Mouse (Mus musculus) T-helper 17 cell (primary cell): Measurements from ENCODE around the gene Tom1l2.

Experiments
- in situ Hi-C, 2 experiments: fragments of 300-600 bp; cut with MboI, MseI; formaldehyde crosslinking; loops; 1 replicate in 1 of 2; 2 replicates in 1 of 2; pipeline ENCODE4 v1.15.1; 2025; ENCODE audit warnings: high pct_unique_total_duplicates in 2 of 2

Tom1l2 gene

GRCm38 (mm10) chr11:60268563-60268962, 84.1 kb downstream of the Tom1l2 start:
- in situ Hi-C loops = no loop called here

DNA sequence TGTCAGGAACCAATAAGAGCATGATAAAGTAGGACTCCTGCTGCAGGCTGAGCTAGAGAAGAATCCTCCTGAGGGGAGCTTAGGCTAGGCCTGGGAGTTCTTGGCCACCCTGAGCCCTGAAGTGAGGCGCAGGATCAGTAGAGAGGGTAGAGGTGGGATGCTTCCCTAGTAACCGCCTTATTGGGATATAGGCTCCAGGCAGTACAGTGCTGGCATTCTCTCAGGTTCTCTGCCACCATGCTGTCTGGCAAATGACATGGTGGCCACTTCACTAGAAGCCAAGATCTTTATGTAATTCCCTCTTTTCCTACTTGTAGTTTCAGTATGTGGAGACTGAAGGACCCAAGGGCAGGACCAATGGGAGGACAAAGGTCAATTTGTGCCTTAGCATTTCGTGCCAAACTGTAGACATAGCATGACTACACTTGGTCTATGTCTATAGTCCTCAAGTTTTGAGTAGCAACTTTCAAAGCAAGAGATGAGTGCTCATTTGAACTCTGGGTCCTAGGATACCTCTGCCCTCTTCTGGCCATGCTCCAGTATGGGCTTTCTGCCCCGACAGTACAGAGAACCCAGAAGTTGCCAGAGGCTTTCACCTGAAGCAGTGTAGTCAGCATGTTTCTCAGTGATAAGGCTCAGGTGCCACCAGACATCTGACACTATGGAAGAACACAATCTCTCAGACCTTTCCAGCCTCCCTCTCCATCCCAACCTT, 87.3 kb downstream of the Tom1l2 start:
- in situ Hi-C loops = no loop called here

DNA sequence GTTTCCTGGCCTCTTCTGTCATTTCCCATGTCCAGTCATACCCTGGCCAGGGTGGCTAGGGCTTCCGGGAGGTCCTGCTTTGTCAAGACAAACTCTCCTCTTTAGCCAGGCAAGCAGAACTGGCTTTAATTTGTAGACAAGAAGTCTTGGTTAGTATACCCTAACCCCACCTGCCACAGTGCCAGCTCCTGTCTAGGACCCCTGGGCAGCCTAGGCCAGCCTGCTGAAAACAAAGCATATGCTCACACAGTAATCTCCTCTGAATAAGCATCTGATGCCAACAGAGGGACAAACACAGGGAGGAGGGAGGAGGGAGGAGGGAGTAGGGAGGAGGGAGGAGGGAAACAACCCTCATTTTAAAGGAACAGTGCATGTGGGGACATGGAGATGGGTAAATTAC, 88.1 kb downstream of the Tom1l2 start:
- in situ Hi-C loops = no loop called here

GRCm38 (mm10) chr11:60262396-60262795, 90.3 kb downstream of the Tom1l2 start:
- in situ Hi-C loops = no loop called here

DNA sequence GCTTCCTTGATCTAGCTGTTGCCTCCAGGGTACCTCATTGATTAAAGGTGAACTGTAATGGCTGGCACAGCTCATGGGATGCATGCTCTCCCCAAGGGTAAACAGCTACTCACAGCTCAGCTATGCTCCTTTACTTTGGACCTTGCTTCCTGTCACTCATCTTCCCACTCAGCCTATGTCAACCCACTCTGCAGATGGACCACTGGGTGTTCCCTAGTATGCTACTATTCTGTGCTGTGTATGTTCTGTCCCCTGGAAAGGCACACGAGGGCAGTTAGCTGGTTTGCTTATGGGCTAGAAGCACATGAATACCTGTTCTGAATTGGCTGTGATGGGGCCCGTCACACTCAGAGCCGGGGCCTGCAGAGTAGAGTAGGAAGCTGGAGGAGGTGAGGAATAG, 92.0 kb downstream of the Tom1l2 start:
- in situ Hi-C loops = no loop called here

- in situ Hi-C loops = loop anchor here in 1 of 2 experiments (5.0 kb wide), 1 partner anchor 145 kb away; no protein-coding TSS in a partner anchor
Observed at GRCm38 (mm10) chr11:60257696-60258095, 95.0 kb downstream of the Tom1l2 start.

DNA sequence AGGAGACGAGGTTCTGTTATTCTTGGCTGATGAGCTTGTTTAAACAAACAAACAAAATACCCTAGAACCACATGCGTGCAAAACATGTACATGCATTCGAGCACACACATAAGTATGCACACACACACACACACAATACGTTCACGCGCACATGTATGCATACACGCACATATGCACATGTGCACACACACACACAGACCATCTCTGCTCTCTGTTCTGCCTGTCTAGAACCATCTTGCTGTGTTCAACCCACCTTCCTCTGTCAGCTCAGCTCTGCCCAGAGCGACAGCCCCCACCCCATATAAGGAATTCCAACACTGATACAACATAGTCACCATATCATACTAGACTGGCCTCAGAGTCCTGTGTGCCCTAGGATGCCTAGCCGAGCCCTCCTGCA, 96.0 kb downstream of the Tom1l2 start:
- in situ Hi-C loops = loop anchor here in 1 of 2 experiments (5.0 kb wide), 1 partner anchor 146 kb away; no protein-coding TSS in a partner anchor

- in situ Hi-C loops = loop anchor here in 1 of 2 experiments (5.0 kb wide), 1 partner anchor 146 kb away; no protein-coding TSS in a partner anchor
Observed at GRCm38 (mm10) chr11:60256176-60256681, 96.5 kb downstream of the Tom1l2 start.

DNA sequence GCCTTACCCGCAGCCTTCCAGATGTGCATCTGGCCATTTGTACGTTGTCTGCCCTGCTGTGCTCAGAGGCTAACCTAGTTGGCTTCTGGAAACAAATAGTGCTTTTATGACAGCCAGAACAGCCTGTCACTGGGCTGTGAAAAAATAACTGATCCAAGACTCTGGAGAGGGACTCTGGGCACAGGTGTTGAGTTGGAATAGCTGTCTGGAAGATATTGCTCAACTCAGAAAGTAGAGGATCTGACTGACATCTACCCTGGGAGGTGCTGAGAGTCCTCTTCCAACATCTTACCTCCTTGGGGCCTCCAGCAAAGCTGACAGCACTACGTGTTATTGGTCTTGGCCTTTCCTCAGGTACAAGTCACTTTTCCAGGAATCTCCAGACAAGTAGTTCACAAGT, 97.1 kb downstream of the Tom1l2 start:
- in situ Hi-C loops = loop anchor here in 1 of 2 experiments (5.0 kb wide), 1 partner anchor 147 kb away; no protein-coding TSS in a partner anchor

- in situ Hi-C loops = loop anchor here in 1 of 2 experiments (5.0 kb wide), 1 partner anchor 147 kb away; no protein-coding TSS in a partner anchor
Observed at GRCm38 (mm10) chr11:60255181-60255580, 97.5 kb downstream of the Tom1l2 start.

- in situ Hi-C loops = no loop called here
Observed at GRCm38 (mm10) chr11:60254308-60254707, 98.4 kb downstream of the Tom1l2 start.

DNA sequence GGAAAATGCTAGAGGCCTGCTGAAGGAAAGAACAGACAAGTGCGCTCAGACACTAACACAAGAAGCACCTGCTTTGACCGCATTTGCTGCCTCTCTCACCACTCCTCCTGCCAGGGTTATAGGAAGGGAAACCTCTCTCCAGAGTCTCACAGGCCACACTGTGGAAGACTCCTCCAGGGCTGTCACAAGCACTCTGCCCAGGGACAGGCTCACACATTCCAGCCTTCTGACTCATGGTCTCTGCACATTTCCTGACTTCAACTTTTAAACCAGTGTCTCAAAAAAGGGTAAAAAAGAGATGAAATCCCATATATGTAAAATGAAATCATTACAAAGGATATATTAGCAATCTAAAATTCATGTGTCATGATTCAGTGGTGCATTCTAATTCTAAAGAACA, 99.2 kb downstream of the Tom1l2 start:
- in situ Hi-C loops = no loop called here

GRCm38 (mm10) chr11:60250971-60251643, 101.6 kb downstream of the Tom1l2 start:
- in situ Hi-C loops = no loop called here

GRCm38 (mm10) chr11:60249885-60250284, 102.8 kb downstream of the Tom1l2 start:
- in situ Hi-C loops = no loop called here

DNA sequence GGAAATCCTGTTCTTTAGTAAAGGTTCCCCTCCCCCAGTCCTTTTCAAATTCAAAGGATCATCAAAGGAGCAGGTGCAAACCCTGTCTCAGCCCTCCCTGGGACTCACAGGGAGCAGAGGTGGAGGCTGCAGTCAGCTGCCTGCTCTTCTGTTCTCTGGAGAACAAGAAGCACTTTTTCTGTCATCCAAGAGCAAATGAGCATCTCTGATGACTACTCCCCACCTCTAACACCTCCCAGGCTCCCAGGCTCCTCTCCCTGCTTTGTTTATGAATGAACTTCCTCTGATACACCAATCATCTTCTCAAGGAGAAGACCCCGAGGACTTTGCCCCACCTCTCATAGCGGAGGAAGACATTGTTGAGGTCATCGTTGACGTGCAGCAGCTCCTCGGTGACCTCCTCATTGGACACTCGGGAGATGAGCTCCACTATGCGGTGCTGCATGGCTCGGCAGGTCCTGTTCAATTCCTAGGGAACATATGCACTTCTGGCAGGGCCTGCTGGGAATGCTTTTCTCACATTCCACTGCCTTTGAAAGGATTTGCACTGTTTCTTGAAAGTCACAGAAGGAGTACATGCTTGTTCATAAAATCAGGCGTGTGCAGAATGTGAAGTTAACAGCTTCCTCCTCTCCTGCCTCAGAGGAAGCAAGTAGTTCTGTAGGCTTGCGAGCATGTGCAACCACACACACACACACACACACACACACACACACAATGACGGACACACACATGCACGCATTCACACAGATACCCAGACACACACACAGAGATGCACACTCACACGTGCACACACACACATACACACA, 103.9 kb downstream of the Tom1l2 start:
- in situ Hi-C loops = no loop called here

GRCm38 (mm10) chr11:60247753-60248550, 104.8 kb downstream of the Tom1l2 start:
- in situ Hi-C loops = no loop called here

DNA sequence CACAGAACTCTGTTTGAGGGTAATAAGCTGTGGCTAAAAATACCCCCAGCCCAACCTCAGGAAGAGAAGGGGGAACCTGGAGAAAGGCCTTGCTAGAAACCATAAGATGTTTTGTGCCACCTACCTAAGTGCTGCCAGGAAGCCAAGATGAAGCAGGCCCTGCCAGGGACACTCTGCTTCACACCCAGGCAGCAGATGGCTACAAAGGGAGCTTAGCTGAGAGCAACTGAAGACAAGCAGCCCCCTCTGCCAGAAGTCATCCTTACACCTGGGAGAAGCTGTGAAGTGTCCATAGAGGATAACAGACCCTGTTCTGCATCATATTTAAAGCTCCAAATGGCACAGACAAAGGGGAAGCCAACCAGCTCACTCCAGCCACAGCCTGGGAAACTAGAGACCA, 106.6 kb downstream of the Tom1l2 start:
- in situ Hi-C loops = no loop called here

DNA sequence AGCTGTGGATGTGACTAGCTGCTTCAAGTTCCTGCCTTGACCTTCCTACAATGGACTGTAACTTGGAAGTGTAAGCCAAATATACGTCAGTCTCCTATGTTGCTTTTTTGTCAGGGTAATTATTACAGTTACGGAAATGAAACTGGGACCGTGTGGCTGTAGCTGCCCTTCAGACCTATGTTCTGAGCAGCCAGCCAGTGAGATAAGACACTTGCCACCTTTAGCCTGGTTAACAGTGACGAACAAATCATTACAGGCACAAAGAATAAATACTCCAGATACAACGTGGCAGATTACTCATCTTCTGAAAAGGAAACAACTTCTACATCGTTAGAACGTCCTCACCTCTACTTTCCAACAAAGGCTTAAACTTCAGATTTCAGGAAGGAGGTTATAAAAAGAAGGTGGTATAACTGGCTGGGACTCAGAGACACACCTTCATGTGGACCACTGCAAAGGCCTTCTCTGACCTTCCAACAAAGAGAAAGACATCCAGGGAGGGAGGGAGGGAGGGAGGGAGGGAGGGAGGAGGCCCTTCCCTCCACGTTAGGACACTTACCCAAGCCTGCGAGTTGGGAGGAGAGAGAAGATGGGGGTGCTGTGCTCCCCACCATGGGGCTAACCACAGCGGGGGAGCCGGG, 108.1 kb downstream of the Tom1l2 start:
- in situ Hi-C loops = no loop called here

- in situ Hi-C loops = no loop called here
Observed at GRCm38 (mm10) chr11:60240509-60240908, 112.2 kb downstream of the Tom1l2 start.

DNA sequence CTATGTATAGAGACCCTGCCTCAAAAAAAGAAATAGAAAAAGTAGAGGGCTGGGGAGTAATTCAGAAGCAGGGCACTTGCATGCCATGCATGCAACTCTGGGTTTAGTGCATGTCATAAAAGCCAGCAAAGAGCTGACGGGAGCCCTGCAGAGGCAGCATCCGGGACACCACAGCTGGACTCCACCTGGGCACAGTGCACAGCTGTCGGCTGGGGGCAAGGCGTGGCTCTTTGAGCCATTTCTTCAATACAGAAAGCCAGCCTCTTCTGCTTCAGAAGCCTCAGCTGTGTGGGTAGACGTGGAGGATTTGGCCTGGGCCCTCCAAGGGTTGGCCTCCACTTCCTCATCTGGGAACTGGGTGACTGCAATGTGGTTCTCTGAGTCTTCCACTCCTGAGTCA, 117.4 kb downstream of the Tom1l2 start:
- in situ Hi-C loops = loop anchor here in 1 of 2 experiments (5.0 kb wide), 1 partner anchor 97 kb away; no protein-coding TSS in a partner anchor
